Mouse (Mus musculus) ES-Bruce4 (cell line): Measurements from ENCODE around the gene Rcn3.

ENCODE experiments used
- CTCF ChIP-seq: IDR thresholded peaks from one replicate; pipeline ENCODE4 v1.8.1; 2011; ENCODE audit warnings: low read depth, low read length
- EP300 ChIP-seq: IDR thresholded peaks from 2 replicates; pipeline ENCODE4 v1.6.1; 2011; ENCODE audit warnings: low read depth, low read length; ENCODE audit not compliant: insufficient read depth
- POLR2A ChIP-seq: IDR thresholded peaks from one replicate; pipeline ENCODE4 v1.8.1; 2011; ENCODE audit warnings: low read length; ENCODE audit not compliant: insufficient read depth

DNA sequence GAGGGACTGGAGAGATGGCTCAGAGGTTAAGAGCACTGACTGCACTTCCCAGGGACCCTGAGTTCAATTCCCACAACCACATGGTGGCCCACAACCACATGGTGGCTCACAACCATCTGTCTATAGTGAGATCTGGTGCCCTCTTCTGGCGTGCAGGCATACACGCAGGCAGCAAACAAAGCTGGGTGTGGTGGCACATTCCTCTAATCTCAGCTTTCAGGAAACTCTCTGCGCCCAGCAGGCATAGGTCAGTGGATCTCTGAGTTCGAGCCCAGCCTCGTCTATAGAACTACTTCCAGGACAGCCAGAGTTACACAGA is 24.1 kb downstream of the Rcn3 start:
- TF ChIP-seq EP300 (peak; percentile 80; the same call in 1 of the 2 replicates), CTCF (peak; percentile 99), POLR2A (no peak)
